Mouse (Mus musculus) brain, embryonic 14.5 days (tissue): Measurements from ENCODE around the gene Psmc2. TPM values are rescaled to one million over a fixed set of nuclear protein-coding genes. Genes with fewer than 3 reads are reported as not detected.

Experiments
- DNase-seq: peaks from one replicate; pipeline ENCODE4 v3.0.0-alpha.2; 2011; ENCODE audit warnings: low read depth
- CTCF ChIP-seq: fragments of 200-500 bp; IDR thresholded peaks from 2 replicates; pipeline ENCODE4 v1.5.1; 2012; ENCODE audit warnings: inconsistent platforms, mild to moderate bottlenecking, moderate library complexity, borderline replicate concordance; ENCODE audit not compliant: insufficient read depth, insufficient read length; ENCODE audit errors: extremely low read depth
- POLR2A ChIP-seq: fragments of 200-500 bp; IDR thresholded peaks from 2 replicates; pipeline ENCODE4 v1.6.1; 2012; ENCODE audit warnings: mild to moderate bottlenecking, inconsistent platforms, borderline replicate concordance; ENCODE audit not compliant: poor library complexity, insufficient read depth, insufficient read length, severe bottlenecking; ENCODE audit errors: extremely low read depth
- polyA plus RNA-seq: library from polyadenylated mRNA; depleted of rRNA; stranded (reverse); fragments of >200 nt; gene quantifications from 2 replicates; pipeline ENCODE4 v1.2.3, GENCODE M21; 2012; rRNA removed

Gene Psmc2
- polyA plus RNA-seq, 1 experiment: 89.2 TPM

- TF ChIP-seq CTCF: no peak
- TF ChIP-seq POLR2A: no peak
- DNase-seq: no peak
Observed at GRCm38 (mm10) chr5:21810924-21811323, 25.8 kb downstream of the Psmc2 start.

GRCm38 (mm10) chr5:21813994-21814393 lies 28.9 kb downstream of the Psmc2 start:
- DNase-seq: peak; percentile 60
- TF ChIP-seq CTCF (peak; percentile 63), POLR2A (no peak)

GRCm38 (mm10) chr5:21826370-21826769 lies 41.3 kb downstream of the Psmc2 start:
- TF ChIP-seq CTCF (no peak), POLR2A (no peak)
- DNase-seq: peak; percentile 55

GRCm38 (mm10) chr5:21827643-21828042 lies 42.6 kb downstream of the Psmc2 start:
- TF ChIP-seq POLR2A: no peak
- TF ChIP-seq CTCF: no peak

GRCm38 (mm10) chr5:21828855-21829254 lies 43.8 kb downstream of the Psmc2 start:
- DNase-seq: peak; percentile 55
- no peak for TF ChIP-seq CTCF
- no peak for TF ChIP-seq POLR2A

More at GRCm38 (mm10) chr5:21827643-21828042, 42.6 kb downstream of the Psmc2 start:
- DNase-seq: no peak

- DNase-seq: no peak
- TF ChIP-seq POLR2A: no peak
- no peak for TF ChIP-seq CTCF
Observed at GRCm38 (mm10) chr5:21831761-21832160, 46.7 kb downstream of the Psmc2 start.

- DNase-seq: no peak
- TF ChIP-seq POLR2A (no peak), CTCF (peak; percentile 29; the same call in 1 of the 2 replicates)
Observed at GRCm38 (mm10) chr5:21844676-21845075, 59.6 kb downstream of the Psmc2 start.

GRCm38 (mm10) chr5:21846616-21847290 lies 61.7 kb downstream of the Psmc2 start:
- no peak for DNase-seq

GRCm38 (mm10) chr5:21847438-21847837 lies 62.4 kb downstream of the Psmc2 start:
- TF ChIP-seq POLR2A: no peak
- TF ChIP-seq CTCF: no peak
- DNase-seq: no peak

More at GRCm38 (mm10) chr5:21846616-21847290, 61.7 kb downstream of the Psmc2 start:
- TF ChIP-seq POLR2A (no peak), CTCF (no peak)

GRCm38 (mm10) chr5:21851679-21852340 lies 66.7 kb downstream of the Psmc2 start:
- TF ChIP-seq POLR2A (no peak), CTCF (no peak)
- DNase-seq: peak; percentile 70

Other genes starting within 250 kb of the Psmc2 start
- 6.6 and 12.2 TPM in 2 replicates for gene Lrrc17, start 241.7 kb upstream of the Psmc2 start, polyA plus RNA-seq
- 0.42 and 0.54 TPM in 2 replicates for gene Fbxl13, start 139.6 kb upstream of the Psmc2 start, polyA plus RNA-seq
- gene Armc10, start 139.5 kb upstream of the Psmc2 start, polyA plus RNA-seq: 91.6 and 112 TPM in 2 replicates
- 4.7 and 4.9 TPM in 2 replicates for gene Napepld, start 83.9 kb upstream of the Psmc2 start, polyA plus RNA-seq
- 66.7 and 72.8 TPM in 2 replicates for gene Pmpcb, start 48.1 kb upstream of the Psmc2 start, polyA plus RNA-seq
- gene Dnajc2, start within 50 bp of the Psmc2 start, polyA plus RNA-seq: 21.1 and 29.5 TPM in 2 replicates
- 0.10 TPM in 2 replicates for gene Slc26a5, start 80.3 kb downstream of the Psmc2 start, polyA plus RNA-seq